Mouse (Mus musculus): ENCODE results near the gene Gm7138. TPM values are rescaled to one million over a fixed set of nuclear protein-coding genes. Genes with fewer than 3 reads are reported as not detected.

The Gm7138 gene
- not detected for total RNA-seq (2023)

DNA sequence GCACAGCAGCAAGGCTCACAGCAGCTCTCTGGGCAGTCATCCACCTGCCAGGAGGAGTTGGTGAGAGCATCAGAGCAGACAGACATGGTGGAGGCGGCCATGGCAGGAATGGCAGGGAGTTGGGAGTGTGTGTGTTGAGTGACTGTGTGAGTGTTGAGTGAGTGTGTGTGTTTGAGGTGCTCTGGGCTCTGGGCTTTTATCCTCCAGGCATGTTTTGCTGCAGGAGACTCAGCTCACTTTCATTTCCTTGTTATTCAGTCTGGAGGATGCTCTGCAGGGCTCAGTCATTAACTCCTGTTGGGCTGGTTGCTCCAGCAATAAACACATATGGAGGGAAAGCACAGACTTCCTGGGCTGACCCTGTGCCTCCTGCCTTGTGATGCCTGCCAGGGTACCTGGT is at the start of gene Gm7138:
Gm7138 (minus strand) TSS at position 101 of the 400 bp plus-strand sequence.

DNA sequence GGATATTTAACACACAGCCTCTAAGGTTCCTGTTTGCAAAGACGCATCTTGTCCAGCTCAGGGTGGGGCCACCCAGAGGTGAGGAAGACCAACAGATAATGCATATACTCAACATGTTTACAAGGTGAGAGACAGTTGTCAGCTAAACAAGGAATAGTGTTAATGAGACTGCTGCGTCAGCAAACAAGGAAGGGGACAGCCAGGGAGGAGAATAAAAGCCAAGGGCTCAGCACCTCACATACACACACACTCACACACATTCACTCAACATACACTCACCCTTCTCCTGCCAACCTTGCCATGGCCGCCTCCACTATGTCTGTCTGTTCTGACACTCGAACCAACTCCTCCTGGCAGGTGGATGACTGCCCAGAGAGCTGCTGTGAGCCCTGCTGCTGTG is 37.6 kb upstream of the Gm7138 start, which contains the start of gene Gm2696:
Gm2696 (plus strand) TSS at position 301 of the 400 bp plus-strand sequence.

GRCm38 (mm10) chr10:77811743-77812142 is 35.0 kb upstream of the Gm7138 start, which contains the start of gene Gm9507:
TSS of gene Gm9507 (minus strand) at chr10:77811843.

GRCm38 (mm10) chr10:77798921-77799508 is 22.3 kb upstream of the Gm7138 start, which contains the start of gene Gm19668:
TSS of gene Gm19668 (minus strand) at chr10:77799133.

GRCm38 (mm10) chr10:77794976-77795375 is 18.2 kb upstream of the Gm7138 start, which contains the start of gene Gm9639:
TSS of gene Gm9639 (minus strand) at chr10:77795076.

DNA sequence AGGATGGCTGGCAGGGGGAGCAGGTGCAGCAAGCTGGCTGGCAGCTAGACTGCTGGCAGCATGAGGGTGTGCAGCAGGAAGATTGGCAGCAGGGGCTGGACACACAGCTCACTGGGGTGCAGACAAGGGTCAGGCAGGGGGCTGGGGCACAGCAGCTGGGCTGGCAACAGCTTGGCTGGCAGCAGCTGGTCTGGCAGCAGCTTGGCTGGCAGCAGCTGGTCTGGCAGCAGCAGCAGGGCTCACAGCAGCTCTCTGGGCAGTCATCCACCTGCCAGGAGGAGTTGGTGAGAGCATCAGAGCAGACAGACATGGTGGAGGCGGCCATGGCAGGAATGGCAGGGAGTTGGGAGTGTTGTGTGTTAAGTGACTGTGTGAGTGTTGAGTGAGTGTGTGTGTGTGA is 11.1 kb upstream of the Gm7138 start, which contains the start of gene Gm7137:
Gm7137 (minus strand) TSS at position 325 of the 400 bp plus-strand sequence.

GRCm38 (mm10) chr10:77782442-77782841 is 5.7 kb upstream of the Gm7138 start, which contains the start of gene Gm3250:
TSS of gene Gm3250 (minus strand) at chr10:77782542.

DNA sequence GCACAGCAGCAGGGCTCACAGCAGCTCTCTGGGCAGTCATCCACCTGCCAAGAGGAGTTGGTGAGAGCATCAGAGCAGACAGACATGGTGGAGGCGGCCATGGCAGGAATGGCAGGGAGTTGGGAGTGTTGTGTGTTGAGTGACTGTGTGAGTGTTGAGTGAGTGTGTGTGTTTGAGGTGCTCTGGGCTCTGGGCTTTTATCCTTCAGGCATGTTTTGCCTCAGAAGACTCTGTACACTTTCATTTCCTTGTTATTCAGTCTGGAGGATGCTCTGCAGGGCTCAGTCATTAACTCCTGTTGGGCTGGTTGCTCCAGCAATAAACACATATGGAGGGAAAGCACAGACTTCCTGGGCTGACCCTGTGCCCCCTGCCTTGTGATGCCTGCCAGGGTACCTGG is 5.5 kb downstream of the Gm7138 start, which contains the start of gene Gm3238:
Gm3238 (minus strand) TSS at position 101 of the 400 bp plus-strand sequence.

DNA sequence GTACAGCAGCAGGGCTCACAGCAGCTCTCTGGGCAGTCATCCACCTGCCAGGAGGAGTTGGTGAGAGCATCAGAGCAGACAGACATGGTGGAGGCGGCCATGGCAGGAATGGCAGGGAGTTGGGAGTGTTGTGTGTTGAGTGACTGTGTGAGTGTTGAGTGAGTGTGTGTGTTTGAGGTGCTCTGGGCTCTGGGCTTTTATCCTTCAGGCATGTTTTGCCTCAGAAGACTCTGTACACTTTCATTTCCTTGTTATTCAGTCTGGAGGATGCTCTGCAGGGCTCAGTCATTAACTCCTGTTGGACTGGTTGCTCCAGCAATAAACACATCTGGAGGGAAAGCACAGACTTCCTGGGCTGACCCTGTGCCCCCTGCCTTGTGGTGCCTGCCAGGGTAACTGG is 17.2 kb downstream of the Gm7138 start, which contains the start of gene Gm3233:
Gm3233 (minus strand) TSS at position 101 of the 400 bp plus-strand sequence.

DNA sequence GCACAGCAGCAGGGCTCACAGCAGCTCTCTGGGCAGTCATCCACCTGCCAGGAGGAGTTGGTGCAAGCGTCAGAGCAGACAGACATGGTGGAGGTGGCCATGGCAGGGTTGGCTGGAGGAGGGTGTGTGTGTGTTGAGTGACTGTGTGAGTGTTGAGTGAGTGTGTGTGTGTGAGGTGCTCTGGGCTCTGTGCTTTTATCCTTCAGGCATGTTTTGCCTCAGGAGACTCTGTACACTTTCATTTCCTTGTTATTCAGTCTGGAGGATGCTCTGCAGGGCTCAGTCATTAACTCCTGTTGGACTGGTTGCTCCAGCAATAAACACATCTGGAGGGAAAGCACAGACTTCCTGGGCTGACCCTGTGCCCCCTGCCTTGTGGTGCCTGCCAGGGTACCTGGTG is 25.5 kb downstream of the Gm7138 start, which contains the start of gene Gm9736:
Gm9736 (minus strand) TSS at position 101 of the 400 bp plus-strand sequence.

GRCm38 (mm10) chr10:77741924-77742688 is 34.6 kb downstream of the Gm7138 start, which contains the start of gene Gm18596:
TSS of gene Gm18596 (minus strand) at chr10:77742638.

Other genes with a start within 250 kb of the Gm7138 start
- gene Itgb2, start 246.7 kb downstream of the Gm7138 start, total RNA-seq (2023), result 100 to 1,000 TPM; 864 to 906 TPM
- gene Pttg1ip, start 195.2 kb downstream of the Gm7138 start, total RNA-seq (2023), result 10 to 100 TPM; 84.8 to 91.5 TPM
- 10 to 100 TPM; 53.3 to 62.0 TPM for gene Sumo3, start 170.8 kb downstream of the Gm7138 start, total RNA-seq (2023)
- not detected for gene Gm49325, start 170.7 kb downstream of the Gm7138 start, total RNA-seq (2023)
- 10 to 100 TPM; 31.4 to 37.3 TPM for gene Ube2g2, start 154.7 kb downstream of the Gm7138 start, total RNA-seq (2023)
- not detected for gene Tspear, start 90.4 kb downstream of the Gm7138 start, total RNA-seq (2023)
- not detected for gene Gm19402, start 86.2 kb downstream of the Gm7138 start, total RNA-seq (2023)
- not detected for gene Gm9508, start 79.7 kb downstream of the Gm7138 start, total RNA-seq (2023)
- not detected for gene Gm10272, start 70.3 kb downstream of the Gm7138 start, total RNA-seq (2023)
- gene Gm10024, start 65.5 kb downstream of the Gm7138 start, total RNA-seq (2023), result not detected
- gene Gm10142, start 61.1 kb downstream of the Gm7138 start, total RNA-seq (2023), result not detected
- not detected for gene Krtap12-1, start 56.3 kb downstream of the Gm7138 start, total RNA-seq (2023)
- not detected for gene Gm10100, start 50.5 kb downstream of the Gm7138 start, total RNA-seq (2023)
- gene Gm18596, start 34.3 kb downstream of the Gm7138 start, total RNA-seq (2023), result not detected
- not detected for gene Gm9736, start 25.6 kb downstream of the Gm7138 start, total RNA-seq (2023)
- gene Gm3233, start 17.3 kb downstream of the Gm7138 start, total RNA-seq (2023), result not detected
- gene Gm3238, start 5.6 kb downstream of the Gm7138 start, total RNA-seq (2023), result not detected
- not detected for gene Gm3250, start 5.6 kb upstream of the Gm7138 start, total RNA-seq (2023)
- not detected for gene Gm7137, start 11.3 kb upstream of the Gm7138 start, total RNA-seq (2023)
- gene Gm9639, start 18.1 kb upstream of the Gm7138 start, total RNA-seq (2023), result not detected
- not detected for gene Gm19668, start 22.2 kb upstream of the Gm7138 start, total RNA-seq (2023)
- not detected for gene Gm9507, start 34.9 kb upstream of the Gm7138 start, total RNA-seq (2023)
- gene Gm2696, start 37.7 kb upstream of the Gm7138 start, total RNA-seq (2023), result not detected
- gene Krtap10-4, start 50.2 kb upstream of the Gm7138 start, total RNA-seq (2023), result not detected
- gene Krtap10-10, start 59.0 kb upstream of the Gm7138 start, total RNA-seq (2023), result not detected
- not detected for gene Gm36176, start 69.9 kb upstream of the Gm7138 start, total RNA-seq (2023)
- gene Gm10318, start 75.9 kb upstream of the Gm7138 start, total RNA-seq (2023), result not detected
- not detected for gene Gm3285, start 85.0 kb upstream of the Gm7138 start, total RNA-seq (2023)
- gene Lrrc3, start 125.6 kb upstream of the Gm7138 start, total RNA-seq (2023), result under 1 TPM; 0.11 to 0.31 TPM
- gene Trpm2, start 193.6 kb upstream of the Gm7138 start, total RNA-seq (2023), result 100 to 1,000 TPM; 278 to 284 TPM
- gene 1810043G02Rik, start 201.6 kb upstream of the Gm7138 start, total RNA-seq (2023), result 1 to 10 TPM; 9.5 to 9.7 TPM
- 10 to 100 TPM; 30.5 to 37.9 TPM for gene Pfkl, start 233.1 kb upstream of the Gm7138 start, total RNA-seq (2023)